Mouse (Mus musculus): ENCODE measurements around the gene Tex2. TPM values are rescaled to one million over a fixed set of nuclear protein-coding genes. Genes with fewer than 3 reads are reported as not detected.

The Tex2 gene
- polyA plus RNA-seq, 1 experiment from 2014 or later, result 16.3 TPM

DNA sequence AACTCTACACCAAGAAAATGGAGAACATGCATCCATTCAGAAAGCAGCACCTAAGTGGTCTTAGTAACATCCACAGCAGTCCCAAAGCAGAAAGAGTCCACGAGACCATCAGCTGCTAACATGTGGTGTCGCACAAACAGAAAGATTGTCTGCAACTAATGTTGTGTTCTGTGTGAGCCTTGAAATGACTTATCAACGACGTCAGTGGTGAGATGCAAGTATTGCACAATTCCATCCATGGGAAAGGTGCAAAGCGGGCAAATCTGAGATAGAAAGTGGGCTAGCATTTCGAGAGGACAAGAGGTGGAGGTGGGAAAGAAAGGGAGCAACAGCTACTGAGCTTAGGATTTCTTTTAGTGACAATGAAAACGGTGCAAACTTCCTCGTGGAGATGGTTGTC is 130.4 kb downstream of the Tex2 start:
- 93% methylated on average over 8 of the region's 8 CpGs for WGBS
- Histone ChIP-seq H3K4me3 (no peak overlapping the region), H3K27me3 (replicated peaks) (no peaks in the 10 kb centered on the region), H3K4me2 (replicated peaks) (no peak overlapping the region), H3K4me1 (peaks cover 9% of the 10 kb centered on the region; the same call in 1 of the 2 replicates), H3K27ac (no peak overlapping the region), H3K9me3 (no peaks in the 10 kb centered on the region), H3K36me3 (no peaks in the 10 kb centered on the region), H3K9ac (no peak overlapping the region)
- no peak for ATAC-seq (ENCODE audit: low FRiP score, low read depth)

- WGBS, result 62% methylated on average over 4 of the region's 4 CpGs
- Histone ChIP-seq H3K9me3 (no peaks in the 10 kb centered on the region), H3K36me3 (no peaks in the 10 kb centered on the region), H3K9ac (no peak overlapping the region), H3K4me1 (peaks cover 9% of the 10 kb centered on the region; the same call in 1 of the 2 replicates), H3K27ac (no peak overlapping the region), H3K4me3 (no peak overlapping the region), H3K27me3 (replicated peaks) (no peaks in the 10 kb centered on the region), H3K4me2 (replicated peaks) (no peak overlapping the region)
- ATAC-seq (ENCODE audit: low FRiP score, low read depth), result no peak
These were observed 131.6 kb downstream of the Tex2 start for GRCm38 (mm10) chr11:106481651-106482050.

- no peak overlapping the region for H3K4me2 ChIP-seq (replicated peaks)
- H3K27me3 ChIP-seq (replicated peaks), result no peaks in the 10 kb centered on the region
- ATAC-seq (ENCODE audit: low FRiP score, low read depth), result no peak
- H3K9ac ChIP-seq, result no peak overlapping the region
- 92% methylated on average over 3 of the region's 3 CpGs for WGBS
- H3K27ac ChIP-seq, result no peak overlapping the region
- H3K4me3 ChIP-seq, result no peak overlapping the region
- H3K9me3 ChIP-seq, result no peaks in the 10 kb centered on the region
- 0 out of 2 replicates have a peak, but pooled peaks cover 5% of the 10 kb centered on the region for H3K4me1 ChIP-seq
- no peaks in the 10 kb centered on the region for H3K36me3 ChIP-seq
These were observed 132.7 kb downstream of the Tex2 start for GRCm38 (mm10) chr11:106480530-106480885.

- Histone ChIP-seq H3K4me2 (replicated peaks) (no peak overlapping the region), H3K9me3 (no peaks in the 10 kb centered on the region), H3K4me1 (0 out of 2 replicates have a peak, but pooled peaks cover 5% of the 10 kb centered on the region), H3K27me3 (replicated peaks) (no peaks in the 10 kb centered on the region), H3K36me3 (no peaks in the 10 kb centered on the region), H3K27ac (no peak overlapping the region), H3K4me3 (no peak overlapping the region), H3K9ac (no peak overlapping the region)
- WGBS, result 86% methylated on average over 9 of the region's 9 CpGs
- ATAC-seq (ENCODE audit: low FRiP score, low read depth), result no peak
These were observed 133.3 kb downstream of the Tex2 start for GRCm38 (mm10) chr11:106479619-106480529.

GRCm38 (mm10) chr11:106478745-106479144 is 134.5 kb downstream of the Tex2 start:
- no peaks in the 10 kb centered on the region for H3K27me3 ChIP-seq (replicated peaks)
- no peak overlapping the region for H3K9ac ChIP-seq
- H3K36me3 ChIP-seq, result no peaks in the 10 kb centered on the region
- 51% methylated on average over 1 of the region's 1 CpGs for WGBS
- H3K27ac ChIP-seq, result no peak overlapping the region
- 0 out of 2 replicates have a peak, but pooled peaks cover 5% of the 10 kb centered on the region for H3K4me1 ChIP-seq
- H3K4me2 ChIP-seq (replicated peaks), result no peak overlapping the region
- no peak overlapping the region for H3K4me3 ChIP-seq
- no peaks in the 10 kb centered on the region for H3K9me3 ChIP-seq
- ATAC-seq (ENCODE audit: low FRiP score, low read depth), result no peak

DNA sequence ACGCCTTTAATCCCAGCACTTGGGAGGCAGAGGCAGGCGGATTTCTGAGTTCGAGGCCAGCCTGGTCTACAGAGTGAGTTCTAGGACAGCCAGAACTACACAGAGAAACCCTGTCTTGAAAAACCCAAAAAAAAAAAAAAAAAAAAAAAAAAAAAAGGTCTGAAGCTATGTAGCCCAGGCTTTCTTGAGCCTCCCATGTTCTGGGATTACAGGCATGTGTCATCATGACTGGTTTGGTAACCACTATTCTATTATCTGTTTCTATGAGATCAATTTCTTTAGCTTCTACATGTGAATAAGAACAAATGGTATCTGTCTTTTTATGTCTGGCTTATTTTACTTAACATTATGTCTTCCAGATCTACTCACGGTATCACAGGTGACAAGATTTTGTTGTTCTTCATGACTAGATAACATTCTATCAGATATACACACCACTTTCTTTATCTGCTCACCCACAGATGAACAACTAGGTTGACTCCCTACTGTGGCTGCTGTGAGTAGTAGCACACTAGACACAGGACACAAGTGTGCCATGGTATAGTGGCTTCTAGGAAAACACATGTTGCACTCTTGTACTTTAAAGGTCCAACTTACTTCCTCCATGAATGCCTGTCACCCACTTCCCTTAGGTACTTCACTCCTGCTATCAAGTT is 135.6 kb downstream of the Tex2 start:
- no peak overlapping the region for H3K4me2 ChIP-seq (replicated peaks)
- no peaks in the 10 kb centered on the region for H3K36me3 ChIP-seq
- no peaks in the 10 kb centered on the region for H3K9me3 ChIP-seq
- H3K4me3 ChIP-seq, result no peak overlapping the region
- ATAC-seq (ENCODE audit: low FRiP score, low read depth), result no peak
- no peaks in the 10 kb centered on the region for H3K27me3 ChIP-seq (replicated peaks)
- no peak overlapping the region for H3K27ac ChIP-seq
- 0 out of 2 replicates have a peak, but pooled peaks cover 5% of the 10 kb centered on the region for H3K4me1 ChIP-seq
- 97% methylated on average over 4 of the region's 4 CpGs for WGBS
- H3K9ac ChIP-seq, result no peak overlapping the region

DNA sequence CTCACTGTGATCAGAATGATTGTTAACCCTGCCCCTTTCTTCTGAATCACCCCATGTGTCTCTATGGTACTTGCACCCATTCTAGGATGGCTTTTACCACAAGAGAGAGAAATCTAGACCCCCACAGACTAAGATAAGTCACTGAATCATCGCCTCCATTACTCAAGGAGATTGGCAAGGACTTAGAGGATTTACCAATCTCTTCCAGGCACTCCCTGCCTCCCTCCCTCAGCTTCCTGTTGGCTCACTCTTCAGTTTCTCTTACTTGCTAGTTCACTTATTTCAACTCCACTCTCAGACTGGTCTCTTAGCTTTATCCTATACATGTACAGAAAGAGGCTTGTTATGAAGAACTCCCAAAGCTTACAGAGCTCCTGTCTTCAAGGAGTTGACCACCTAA is 137.9 kb downstream of the Tex2 start:
- Histone ChIP-seq H3K9me3 (no peaks in the 10 kb centered on the region), H3K36me3 (no peaks in the 10 kb centered on the region), H3K4me3 (no peak overlapping the region), H3K4me2 (replicated peaks) (no peak overlapping the region), H3K27ac (no peak overlapping the region), H3K4me1 (0 out of 2 replicates have a peak, but pooled peaks cover 5% of the 10 kb centered on the region), H3K27me3 (replicated peaks) (no peaks in the 10 kb centered on the region), H3K9ac (no peak overlapping the region)
- no peak for ATAC-seq (ENCODE audit: low FRiP score, low read depth)
- WGBS, result 88% methylated on average over 1 of the region's 1 CpGs

GRCm38 (mm10) chr11:106471629-106472028 is 141.6 kb downstream of the Tex2 start:
- H3K9ac ChIP-seq, result no peak overlapping the region
- WGBS, result 96% methylated on average over 1 of the region's 1 CpGs
- no peak for ATAC-seq (ENCODE audit: low FRiP score, low read depth)
- no peaks in the 10 kb centered on the region for H3K4me1 ChIP-seq
- no peaks in the 10 kb centered on the region for H3K36me3 ChIP-seq
- H3K4me2 ChIP-seq (replicated peaks), result no peak overlapping the region
- H3K9me3 ChIP-seq, result no peaks in the 10 kb centered on the region
- no peak overlapping the region for H3K4me3 ChIP-seq
- H3K27me3 ChIP-seq (replicated peaks), result no peaks in the 10 kb centered on the region
- H3K27ac ChIP-seq, result no peak overlapping the region

DNA sequence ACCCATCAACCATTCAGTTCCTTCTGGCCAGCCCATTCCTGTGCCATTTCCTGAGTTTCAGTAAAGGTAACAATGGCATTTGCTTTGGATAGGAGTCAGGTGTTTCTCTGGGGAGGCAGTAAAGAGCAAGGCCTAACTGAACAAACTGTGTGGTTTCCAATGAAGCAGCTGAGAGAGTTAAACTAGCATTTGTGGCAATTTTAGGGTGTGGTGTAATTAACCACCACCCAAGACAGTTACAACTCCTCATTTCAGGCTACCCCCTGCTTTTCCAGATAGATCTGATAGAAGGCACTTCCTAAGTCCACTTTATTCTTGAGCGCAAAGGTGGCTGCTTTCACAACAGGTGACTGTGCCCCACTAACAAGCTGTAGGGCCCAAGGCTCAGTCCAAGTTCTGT is 144.7 kb downstream of the Tex2 start:
- Histone ChIP-seq H3K36me3 (no peaks in the 10 kb centered on the region), H3K9me3 (no peaks in the 10 kb centered on the region), H3K27ac (no peak overlapping the region), H3K4me1 (no peaks in the 10 kb centered on the region), H3K4me3 (no peak overlapping the region), H3K9ac (no peak overlapping the region), H3K4me2 (replicated peaks) (no peak overlapping the region), H3K27me3 (replicated peaks) (no peaks in the 10 kb centered on the region)
- WGBS, result 88% methylated on average over 1 of the region's 1 CpGs
- ATAC-seq (ENCODE audit: low FRiP score, low read depth), result no peak

DNA sequence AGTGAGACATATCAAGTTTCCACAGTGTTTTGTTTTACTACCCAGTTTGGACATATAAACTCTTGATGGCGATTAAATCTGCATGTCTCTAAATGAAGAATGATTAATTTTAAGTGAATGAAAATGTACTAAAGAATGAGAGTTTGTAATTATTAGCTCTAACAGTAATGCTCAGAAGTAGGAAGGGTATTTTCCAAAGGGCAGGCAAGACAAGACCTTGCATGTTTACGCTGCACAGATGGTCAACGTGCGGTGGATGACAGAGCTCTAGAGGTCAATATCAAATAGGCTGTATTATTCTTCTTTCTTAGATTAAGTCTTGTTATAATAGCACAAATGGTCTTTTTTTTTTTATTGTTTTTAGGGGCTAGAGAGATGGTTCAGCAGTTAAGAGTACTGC is 147.3 kb downstream of the Tex2 start:
- 94% methylated on average over 4 of the region's 4 CpGs for WGBS
- H3K36me3 ChIP-seq, result no peaks in the 10 kb centered on the region
- H3K4me1 ChIP-seq, result no peaks in the 10 kb centered on the region
- no peak overlapping the region for H3K9ac ChIP-seq
- ATAC-seq (ENCODE audit: low FRiP score, low read depth), result no peak
- H3K27me3 ChIP-seq (replicated peaks), result no peaks in the 10 kb centered on the region
- H3K4me2 ChIP-seq (replicated peaks), result no peak overlapping the region
- H3K27ac ChIP-seq, result no peak overlapping the region
- H3K9me3 ChIP-seq, result no peaks in the 10 kb centered on the region
- no peak overlapping the region for H3K4me3 ChIP-seq

DNA sequence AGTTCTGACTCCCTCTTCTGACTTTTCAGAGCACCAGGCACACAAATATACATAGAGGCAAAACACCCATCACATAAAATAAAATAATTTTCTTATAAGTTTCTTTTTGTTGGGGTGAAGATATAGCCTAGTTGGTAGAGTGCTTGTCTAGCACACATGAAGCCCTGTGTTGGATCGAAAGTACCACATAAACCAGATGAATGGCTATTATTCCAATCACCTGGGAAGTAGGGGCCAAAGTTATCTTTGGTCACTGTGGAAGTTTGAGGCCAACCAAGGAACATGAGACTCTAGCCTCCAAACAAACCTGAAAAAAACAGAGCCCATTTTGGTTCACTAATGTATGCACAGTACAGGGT is 147.7 kb downstream of the Tex2 start:
- no peaks in the 10 kb centered on the region for H3K4me1 ChIP-seq
- no peaks in the 10 kb centered on the region for H3K36me3 ChIP-seq
- no peaks in the 10 kb centered on the region for H3K27me3 ChIP-seq (replicated peaks)
- H3K4me2 ChIP-seq (replicated peaks), result no peak overlapping the region
- H3K4me3 ChIP-seq, result no peak overlapping the region
- H3K27ac ChIP-seq, result no peak overlapping the region
- ATAC-seq (ENCODE audit: low FRiP score, low read depth), result no peak
- WGBS, result 92% methylated on average over 1 of the region's 1 CpGs
- H3K9ac ChIP-seq, result no peak overlapping the region
- H3K9me3 ChIP-seq, result no peaks in the 10 kb centered on the region

GRCm38 (mm10) chr11:106464681-106465544 is 148.3 kb downstream of the Tex2 start:
- Histone ChIP-seq H3K36me3 (no peaks in the 10 kb centered on the region), H3K27me3 (replicated peaks) (no peaks in the 10 kb centered on the region), H3K4me3 (no peak overlapping the region), H3K9ac (no peak overlapping the region), H3K4me2 (replicated peaks) (no peak overlapping the region), H3K4me1 (no peaks in the 10 kb centered on the region), H3K27ac (no peak overlapping the region), H3K9me3 (no peaks in the 10 kb centered on the region)
- 65% methylated on average over 4 of the region's 4 CpGs for WGBS
- ATAC-seq (ENCODE audit: low FRiP score, low read depth), result no peak
